Mouse (Mus musculus) gastrocnemius, adult 2 months (tissue): ENCODE measurements around the gene Cd81. TPM values are rescaled to one million over a fixed set of nuclear protein-coding genes. Genes with fewer than 3 reads are reported as not detected.
A peak's percentile ranks its signal among the peaks of the same experiment; 100 is the strongest.

Source experiments
- DNase-seq: peaks from one replicate; pipeline ENCODE4 v3.0.0; 2022
- H3K27ac ChIP-seq: fragments of 200-600 bp; 2 replicates; pipeline ENCODE4 v1.8.1; 2022; ENCODE audit warnings: mild to moderate bottlenecking
- H3K4me3 ChIP-seq: fragments of 200-600 bp; 2 replicates; pipeline ENCODE4 v1.8.1; 2022; ENCODE audit warnings: mild to moderate bottlenecking, moderate library complexity
- CTCF ChIP-seq: fragments of 200-600 bp; IDR thresholded peaks from 2 replicates; pipeline ENCODE4 v1.8.1; 2022; ENCODE audit warnings: antibody characterized with exemption, mild to moderate bottlenecking, moderate library complexity
- intact Hi-C: fragments of 180-260 bp; cut with DNase I; formaldehyde crosslinking; loops from one replicate; pipeline ENCODE4 v1.15.1; 2025
- long read RNA-seq, 2 experiments: library from polyadenylated mRNA; stranded (forward); transcript quantifications; one replicate each; pipeline ENCODE4 v2.0.0; 2021
- total RNA-seq, 2 experiments: library from RNA; stranded (reverse); gene quantifications; 2 replicates each; pipeline ENCODE4 v1.2.3; 2021

The Cd81 gene
- total RNA-seq = 100 to 1,000 TPM; 100 to 129 TPM
- long read RNA-seq, experiment 1, transcript Cd81-201 (8 exons, 1,533 nt) = major isoform, 618 of 638 reads
- long read RNA-seq, experiment 1, partial matches to known transcripts = 0 of 638 reads
- long read RNA-seq, experiment 1, other reads (novel, unspliced or antisense) = 19 of 638 reads
- long read RNA-seq, experiment 2, transcript Cd81-201 (8 exons, 1,533 nt) = major isoform, 435 of 452 reads
- long read RNA-seq, experiment 2, partial matches to known transcripts = 1 of 452 reads
- long read RNA-seq, experiment 2, other reads (novel, unspliced or antisense) = 14 of 452 reads

GRCm38 (mm10) chr7:143052626-143053007, at the start of gene Cd81:
Cd81 (plus strand) TSS chr7:143052739.
- DNase-seq = peak; percentile 93
- intact Hi-C loops = loop anchor here (1.0 to 2.0 kb wide), 2 partner anchors 16 to 44 kb away; partner anchors contain the start of gene Tssc4
- Histone ChIP-seq H3K27ac (peak within 1 kb of the TSS; percentile 99), H3K4me3 (peak within 1 kb of the TSS; percentile 95)
- TF ChIP-seq CTCF = no peak

- intact Hi-C loops = loop anchor here (5.0 to 10.0 kb wide), 2 partner anchors 132 to 460 kb away; partner anchors contain the start of gene Cdkn1c
- no peak for DNase-seq
- no peak for TF ChIP-seq CTCF
- Histone ChIP-seq H3K4me3 (peak within 1 kb of the TSS; percentile 21; the same call in 1 of the 2 replicates), H3K27ac (peak within 1 kb of the TSS; percentile 51)
Measured at GRCm38 (mm10) chr7:143004727-143005343, 47.7 kb upstream of the Cd81 start, which contains the start of gene Tspan32. Tspan32 (plus strand) TSS chr7:143005046.

GRCm38 (mm10) chr7:143005344-143006096, 47.0 kb upstream of the Cd81 start:
- DNase-seq = no peak
- Histone ChIP-seq H3K4me3 (peak overlapping the region; percentile 21), H3K27ac (peak overlapping the region; percentile 51)
- intact Hi-C loops = loop anchor here (5.0 to 10.0 kb wide), 2 partner anchors 132 to 459 kb away; partner anchors contain the start of gene Cdkn1c
- no peak for TF ChIP-seq CTCF

GRCm38 (mm10) chr7:143006097-143006755, 46.3 kb upstream of the Cd81 start:
- no peak for TF ChIP-seq CTCF
- peak overlapping the region; percentile 51 for H3K27ac ChIP-seq
- intact Hi-C loops = loop anchor here (5.0 to 10.0 kb wide), 2 partner anchors 131 to 459 kb away; partner anchors contain the start of gene Cdkn1c
- peak overlapping the region; percentile 21 for H3K4me3 ChIP-seq
- no peak for DNase-seq

- intact Hi-C loops = loop anchor here (5.0 to 10.0 kb wide), 2 partner anchors 130 to 458 kb away; partner anchors contain the start of gene Cdkn1c
- no peak for DNase-seq
- peak overlapping the region; percentile 93 for H3K27ac ChIP-seq
- TF ChIP-seq CTCF = no peak
- no peak overlapping the region; the same call in 1 of the 2 replicates for H3K4me3 ChIP-seq
Measured at GRCm38 (mm10) chr7:143006756-143007598, 45.6 kb upstream of the Cd81 start.

- TF ChIP-seq CTCF = peak; percentile 95
- H3K27ac ChIP-seq = peak overlapping the region; percentile 93
- intact Hi-C loops = loop anchor here (1.0 to 10.0 kb wide), 4 partner anchors 46 to 457 kb away; partner anchors contain the start of gene Cdkn1c
- DNase-seq = peak; percentile 95
- H3K4me3 ChIP-seq = peak overlapping the region; percentile 54
Measured at GRCm38 (mm10) chr7:143007599-143008369, 44.8 kb upstream of the Cd81 start.

- Histone ChIP-seq H3K27ac (peak overlapping the region; percentile 93), H3K4me3 (peak overlapping the region; percentile 54)
- peak; percentile 61 for DNase-seq
- TF ChIP-seq CTCF = no peak
- intact Hi-C loops = loop anchor here (1.0 to 10.0 kb wide), 4 partner anchors 45 to 456 kb away; partner anchors contain the start of gene Cdkn1c
Measured at GRCm38 (mm10) chr7:143008370-143008926, 44.1 kb upstream of the Cd81 start.

- TF ChIP-seq CTCF = no peak
- intact Hi-C loops = loop anchor here (1.0 to 10.0 kb wide), 4 partner anchors 44 to 456 kb away; partner anchors contain the start of gene Cdkn1c
- DNase-seq = peak; percentile 79
- H3K27ac ChIP-seq = peak overlapping the region; percentile 93
- peak overlapping the region; percentile 54 for H3K4me3 ChIP-seq
Measured at GRCm38 (mm10) chr7:143008996-143009665, 43.4 kb upstream of the Cd81 start.

- TF ChIP-seq CTCF = no peak
- intact Hi-C loops = loop anchor here (5.0 to 10.0 kb wide), 2 partner anchors 127 to 455 kb away; partner anchors contain the start of gene Cdkn1c
- DNase-seq = no peak
- peak overlapping the region; percentile 93 for H3K27ac ChIP-seq
- H3K4me3 ChIP-seq = no peak overlapping the region
Measured at GRCm38 (mm10) chr7:143009996-143010395, 42.5 kb upstream of the Cd81 start.
